ENCODE assay signal across 8 mouse cellular contexts in genomic region chr11:46128548-46128945, GRCm38 (mm10). TPM values are rescaled to one million over a fixed set of nuclear protein-coding genes. Genes with fewer than 3 reads are reported as not detected.
DNase-seq lines count a peak whose midpoint lies in the region; ATAC-seq and TF ChIP-seq lines count a peak whose summit lies in the region.

No protein-coding gene starts in this region.

- no peak overlapping the region for H3K4me3 ChIP-seq in forebrain, postnatal 0 days (ENCODE audit: low read depth, low read length)
- H3K4me3 ChIP-seq in forebrain, embryonic 16.5 days (replicated peaks; ENCODE audit: low read length) = no peak overlapping the region
- H3K4me3 ChIP-seq in heart, embryonic 11.5 days (ENCODE audit: low read depth, low read length) = no peak overlapping the region

- no peak overlapping the region for H3K9ac ChIP-seq in forebrain, postnatal 0 days
- H3K9ac ChIP-seq in forebrain, embryonic 16.5 days (replicated peaks; ENCODE audit: low read depth, low read length) = no peak overlapping the region
- no peak overlapping the region for H3K9ac ChIP-seq in heart, embryonic 11.5 days (ENCODE audit: low read depth, low read length)

- no peak overlapping the region for H3K4me2 ChIP-seq in forebrain, postnatal 0 days (ENCODE audit: low read depth)
- H3K4me2 ChIP-seq in forebrain, embryonic 16.5 days (ENCODE audit: low read length) = no peak overlapping the region
- no peak overlapping the region for H3K4me2 ChIP-seq in heart, embryonic 11.5 days

- H3K9me3 ChIP-seq in forebrain, postnatal 0 days (ENCODE audit: low read length) = no peaks in the 10 kb centered on the region
- no peaks in the 10 kb centered on the region for H3K9me3 ChIP-seq in forebrain, embryonic 16.5 days (ENCODE audit: control insufficient read depth, low read length)
- H3K9me3 ChIP-seq in heart, embryonic 11.5 days (replicated peaks; ENCODE audit: control insufficient read depth, low read length) = no peaks in the 10 kb centered on the region

- peak; percentile 6 for DNase-seq in forebrain, postnatal 0 days
- peak; percentile 83 for DNase-seq in ZHBTc4 (ENCODE audit: low read depth, low spot score)
- DNase-seq in left cerebral cortex, adult 11 months (ENCODE audit: low spot score) = peak; percentile 42
- DNase-seq in thymus, adult 18-20 months = peak; percentile 52 to 53

- WGBS in forebrain, postnatal 0 days = 67% methylated on average over 9 of the region's 9 CpGs
- 72% methylated on average over 9 of the region's 9 CpGs for WGBS in forebrain, embryonic 16.5 days
- WGBS in heart, embryonic 11.5 days (ENCODE audit: insufficient replicate concordance) = 63% methylated on average over 9 of the region's 9 CpGs

- H3K27me3 ChIP-seq in forebrain, postnatal 0 days (ENCODE audit: insufficient read depth, low read length) = no peaks in the 10 kb centered on the region
- no peaks in the 10 kb centered on the region for H3K27me3 ChIP-seq in forebrain, embryonic 16.5 days (replicated peaks; ENCODE audit: control insufficient read depth, insufficient read depth, low read length)
- H3K27me3 ChIP-seq in heart, embryonic 11.5 days (ENCODE audit: control insufficient read depth, insufficient read depth, low read length) = no peaks in the 10 kb centered on the region

- peak; percentile 52 for TF ChIP-seq CTCF in forebrain, postnatal 0 days (IDR thresholded peaks at IDR 0.05; ENCODE audit: low read depth)

- H3K27ac ChIP-seq in forebrain, postnatal 0 days (ENCODE audit: low read depth, low read length) = no peak overlapping the region
- H3K27ac ChIP-seq in forebrain, embryonic 16.5 days (ENCODE audit: low read length) = no peak overlapping the region
- no peak overlapping the region for H3K27ac ChIP-seq in heart, embryonic 11.5 days (ENCODE audit: low read depth, low read length)

- ATAC-seq in forebrain, postnatal 0 days = no peak
- no peak for ATAC-seq in forebrain, embryonic 16.5 days
- peak; percentile 45 for ATAC-seq in common myeloid progenitor, adult 5-6 weeks (replicated peaks; ENCODE audit: low read depth, poor library complexity, severe bottlenecking)
- 0 out of 2 replicates have a peak, but pooled peaks have one; percentile 22 for ATAC-seq in heart, embryonic 11.5 days (replicated peaks; ENCODE audit: insufficient number of reproducible peaks, low FRiP score, low TSS enrichment)
- ATAC-seq in megakaryocyte, adult 5-6 weeks (ENCODE audit: poor library complexity, severe bottlenecking) = peak; percentile 67

- peaks cover 51% of the 10 kb centered on the region for H3K36me3 ChIP-seq in forebrain, postnatal 0 days (ENCODE audit: insufficient read depth)
- peaks cover 10% of the 10 kb centered on the region for H3K36me3 ChIP-seq in forebrain, embryonic 16.5 days (ENCODE audit: control insufficient read depth, insufficient read depth)
- H3K36me3 ChIP-seq in heart, embryonic 11.5 days (ENCODE audit: control insufficient read depth, insufficient read depth, low read length) = peaks cover 28% of the 10 kb centered on the region

- H3K4me1 ChIP-seq in forebrain, postnatal 0 days (ENCODE audit: insufficient read depth) = no peaks in the 10 kb centered on the region
- H3K4me1 ChIP-seq in forebrain, embryonic 16.5 days (replicated peaks; ENCODE audit: control insufficient read depth, insufficient read depth, low read length) = no peaks in the 10 kb centered on the region
- H3K4me1 ChIP-seq in heart, embryonic 11.5 days (ENCODE audit: control insufficient read depth, insufficient read depth, low read length) = 0 out of 2 replicates have a peak, but pooled peaks cover 3% of the 10 kb centered on the region

RNA-seq across cellular contexts. Expression of gene Nipal4, which starts 37.8 kb away (rescaled TPM):
- 0.14 and 0.38 TPM in 2 replicates for total RNA-seq in forebrain, postnatal 0 days (2014; rRNA removed)
- 0.06 and 0.07 TPM in 2 replicates for polyA plus RNA-seq in forebrain, postnatal 0 days (2015; fragmentation: Nextera tagmentation; extraction: Ambion mirVana)
- 0.11 and 0.29 TPM in 2 replicates for polyA plus RNA-seq in forebrain, embryonic 16.5 days (2015; fragmentation: Nextera tagmentation; extraction: Ambion mirVana)
- total RNA-seq in common myeloid progenitor, adult 5-6 weeks (2017) = not detected in 2 replicates
- polyA plus RNA-seq in heart, embryonic 11.5 days (2014; fragmentation: Nextera tagmentation; extraction: Ambion mirVana) = 12.2 and 18.2 TPM in 2 replicates
- total RNA-seq in megakaryocyte, adult 5-6 weeks (2015) = not detected in 2 replicates
- total RNA-seq in megakaryocyte, adult 5-6 weeks (2017) = not detected in 2 replicates

Comparison
In these comparisons a context has a peak if more than half of its experiments do, and no peak if none do; other contexts are left out.
1. ATAC-seq: peak in common myeloid progenitor, adult 5-6 weeks (single experiment), heart, embryonic 11.5 days (single experiment) and megakaryocyte, adult 5-6 weeks (single experiment); none in forebrain, postnatal 0 days (single experiment) and forebrain, embryonic 16.5 days (single experiment).
2. DNase-seq: peak in every context shown above with its lines; median percentile 83 in ZHBTc4; 52 in thymus, adult 18-20 months; 42 in left cerebral cortex, adult 11 months; 6 in forebrain, postnatal 0 days.